Mouse (Mus musculus): ENCODE data around the gene Usp10.
A peak's percentile ranks its signal among the peaks of the same experiment; 100 is the strongest.

DNA sequence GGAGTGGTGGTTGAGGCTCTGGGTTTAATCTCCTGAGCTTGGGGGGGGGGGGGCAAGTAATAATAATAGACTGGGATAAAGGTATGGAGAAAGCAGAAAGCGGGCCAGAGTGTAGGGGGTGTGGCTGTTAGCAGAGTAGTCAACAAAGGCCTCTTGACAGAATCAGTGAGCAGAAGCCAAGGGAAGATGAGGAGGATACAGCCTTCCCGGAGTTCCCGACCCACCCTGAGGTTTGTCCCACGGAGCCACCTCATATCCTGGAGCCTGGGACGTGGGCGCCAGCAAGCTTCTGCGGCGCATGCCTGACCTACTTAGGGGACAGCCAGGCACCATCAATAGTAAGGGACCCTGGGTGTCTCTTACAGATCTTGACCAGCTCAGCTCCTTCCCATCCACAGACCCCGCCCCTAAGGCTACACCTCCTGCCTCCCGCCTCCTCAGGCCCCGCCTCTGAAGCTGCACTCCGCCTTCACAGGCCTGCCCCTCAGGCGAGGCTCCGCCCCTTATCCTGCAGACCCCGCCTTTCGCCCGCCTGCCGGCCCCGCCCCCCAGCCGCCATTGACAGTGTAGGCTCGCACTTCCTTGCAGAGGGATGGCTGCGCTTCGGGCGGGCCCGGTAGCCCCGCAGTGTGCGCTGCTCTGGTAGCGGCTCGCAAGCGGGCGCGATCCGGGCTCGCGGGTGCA, 48.3 kb upstream of the Usp10 start, which contains the start of gene Klhl36:
- TF ChIP-seq UBTF (IDR thresholded peaks at IDR 0.05; ENCODE audit: low read depth, low read length) (peak; percentile 58; the same call in 1 of the 2 replicates), MAX (IDR thresholded peaks at IDR 0.05; ENCODE audit: low read length) (no peak), POLR2A (IDR thresholded peaks at IDR 0.05; ENCODE audit: low read depth, low read length) (peak; percentile 73; the same call in 1 of the 2 replicates), TBP (conservative IDR thresholded peaks at IDR 0.05; ENCODE audit: low read depth, low read length) (no peak)

All from CH12.LX (cell line).